Mouse (Mus musculus) brain, embryonic 14.5 days (tissue): ENCODE measurements around the gene Olfr101.

Source experiments
- CTCF ChIP-seq: fragments of 200-500 bp; IDR thresholded peaks from 2 replicates; pipeline ENCODE4 v1.5.1; 2012; ENCODE audit warnings: inconsistent platforms, mild to moderate bottlenecking, moderate library complexity, borderline replicate concordance; ENCODE audit not compliant: insufficient read depth, insufficient read length; ENCODE audit errors: extremely low read depth
- POLR2A ChIP-seq: fragments of 200-500 bp; IDR thresholded peaks from 2 replicates; pipeline ENCODE4 v1.6.1; 2012; ENCODE audit warnings: mild to moderate bottlenecking, inconsistent platforms, borderline replicate concordance; ENCODE audit not compliant: poor library complexity, insufficient read depth, insufficient read length, severe bottlenecking; ENCODE audit errors: extremely low read depth

GRCm38 (mm10) chr17:37304213-37304612 lies at the start of gene Olfr101:
- TF ChIP-seq CTCF (no peak), POLR2A (no peak)
